Mouse (Mus musculus) E14TG2a.4 (cell line): ENCODE results near the gene Snx32.

Experiments used
- H3K27me3 ChIP-seq: 2 replicates; pipeline ENCODE4 v1.6.1; 2014; ENCODE audit warnings: low read length, control low read depth; ENCODE audit not compliant: insufficient read depth
- H3K36me3 ChIP-seq: 2 replicates; pipeline ENCODE4 v1.6.1; 2014; ENCODE audit warnings: low read length, control low read depth; ENCODE audit not compliant: insufficient read depth
- H3K4me1 ChIP-seq: replicated peaks from 2 replicates; pipeline ENCODE4 v1.6.1; 2014; ENCODE audit warnings: low read depth, low read length, control low read depth
- H3K4me3 ChIP-seq: replicated peaks from 2 replicates; pipeline ENCODE4 v1.5.1; 2014; ENCODE audit warnings: mild to moderate bottlenecking, low read length
- H3K9me3 ChIP-seq: 2 replicates; pipeline ENCODE4 v1.6.1; 2014; ENCODE audit warnings: low read length, control low read depth
- CTCF ChIP-seq: conservative IDR thresholded peaks from 2 replicates; pipeline ENCODE4 v1.5.1; 2014; ENCODE audit warnings: low read length
- NANOG ChIP-seq: IDR thresholded peaks from 2 replicates; pipeline ENCODE4 v1.6.1; 2014; ENCODE audit warnings: borderline replicate concordance, low read length, mixed read lengths
- POU5F1 ChIP-seq: IDR thresholded peaks from 2 replicates; pipeline ENCODE4 v1.6.1; 2014; ENCODE audit warnings: low read length, borderline replicate concordance

The Snx32 gene

GRCm38 (mm10) chr19:5457746-5458442 lies 52.4 kb downstream of the Snx32 start, which contains the start of gene Ccdc85b:
Gene Ccdc85b, minus strand, starts transcription at chr19:5457894.
- peak within 1 kb of the TSS; percentile 95 for H3K4me3 ChIP-seq
- TF ChIP-seq NANOG: no peak
- TF ChIP-seq POU5F1: no peak
- TF ChIP-seq CTCF: no peak
- H3K36me3 ChIP-seq: peaks cover 45% of the 10 kb centered on the region
- H3K4me1 ChIP-seq: peaks cover 59% of the 10 kb centered on the region
- H3K27me3 ChIP-seq: peaks cover 15% of the 10 kb centered on the region
- no peaks in the 10 kb centered on the region for H3K9me3 ChIP-seq

GRCm38 (mm10) chr19:5456922-5457745 lies 53.2 kb downstream of the Snx32 start:
- Histone ChIP-seq H3K4me3 (peak overlapping the region; percentile 95), H3K9me3 (no peaks in the 10 kb centered on the region), H3K27me3 (peaks cover 15% of the 10 kb centered on the region), H3K4me1 (peaks cover 59% of the 10 kb centered on the region), H3K36me3 (peaks cover 37% of the 10 kb centered on the region)
- TF ChIP-seq NANOG (no peak), CTCF (no peak), POU5F1 (no peak)

GRCm38 (mm10) chr19:5456241-5456921 lies 54.0 kb downstream of the Snx32 start:
- peaks cover 34% of the 10 kb centered on the region for H3K36me3 ChIP-seq
- peak overlapping the region; percentile 95 for H3K4me3 ChIP-seq
- H3K9me3 ChIP-seq: no peaks in the 10 kb centered on the region
- H3K4me1 ChIP-seq: peaks cover 60% of the 10 kb centered on the region
- peaks cover 18% of the 10 kb centered on the region for H3K27me3 ChIP-seq
- TF ChIP-seq POU5F1 (no peak), NANOG (no peak), CTCF (no peak)

GRCm38 (mm10) chr19:5455568-5455967 lies 54.8 kb downstream of the Snx32 start:
- H3K36me3 ChIP-seq: peaks cover 33% of the 10 kb centered on the region
- peaks cover 54% of the 10 kb centered on the region for H3K4me1 ChIP-seq
- no peaks in the 10 kb centered on the region for H3K9me3 ChIP-seq
- peaks cover 25% of the 10 kb centered on the region for H3K27me3 ChIP-seq
- peak overlapping the region; percentile 95 for H3K4me3 ChIP-seq
- TF ChIP-seq CTCF (no peak), NANOG (no peak), POU5F1 (no peak)

GRCm38 (mm10) chr19:5455037-5455436 lies 55.3 kb downstream of the Snx32 start:
- TF ChIP-seq POU5F1 (no peak), NANOG (no peak), CTCF (no peak)
- H3K9me3 ChIP-seq: no peaks in the 10 kb centered on the region
- peak overlapping the region; percentile 95 for H3K4me3 ChIP-seq
- H3K4me1 ChIP-seq: peaks cover 52% of the 10 kb centered on the region
- peaks cover 31% of the 10 kb centered on the region for H3K27me3 ChIP-seq
- peaks cover 33% of the 10 kb centered on the region for H3K36me3 ChIP-seq

- Histone ChIP-seq H3K9me3 (no peaks in the 10 kb centered on the region), H3K27me3 (peaks cover 57% of the 10 kb centered on the region), H3K4me3 (no peak overlapping the region), H3K36me3 (peaks cover 33% of the 10 kb centered on the region), H3K4me1 (peaks cover 52% of the 10 kb centered on the region)
- no peak for TF ChIP-seq CTCF
- no peak for TF ChIP-seq NANOG
These were observed 58.6 kb downstream of the Snx32 start for GRCm38 (mm10) chr19:5451766-5452165.

- Histone ChIP-seq H3K36me3 (peaks cover 21% of the 10 kb centered on the region), H3K4me1 (peaks cover 37% of the 10 kb centered on the region), H3K27me3 (peaks cover 70% of the 10 kb centered on the region), H3K4me3 (no peak overlapping the region), H3K9me3 (no peaks in the 10 kb centered on the region)
- TF ChIP-seq POU5F1 (no peak), NANOG (no peak), CTCF (no peak)
These were observed 60.7 kb downstream of the Snx32 start for GRCm38 (mm10) chr19:5449673-5450072.

- peaks cover 73% of the 10 kb centered on the region for H3K27me3 ChIP-seq
- no peaks in the 10 kb centered on the region for H3K9me3 ChIP-seq
- H3K36me3 ChIP-seq: peaks cover 10% of the 10 kb centered on the region
- peaks cover 30% of the 10 kb centered on the region for H3K4me1 ChIP-seq
- H3K4me3 ChIP-seq: peak overlapping the region; percentile 83
- no peak for TF ChIP-seq POU5F1
- TF ChIP-seq CTCF: no peak
- no peak for TF ChIP-seq NANOG
These were observed 61.8 kb downstream of the Snx32 start for GRCm38 (mm10) chr19:5448354-5449150.
